Mouse (Mus musculus): ENCODE measurements at regions not wholly inside any gene's neighbourhood (a gene's known extent, or its start where the extent isn't known, plus 50 kb on each side); places are given as distances from the start of the nearest gene placed in this dataset.

- DNase-seq (no peak), ATAC-seq (no peak)
- TF ChIP-seq EP300 (IDR thresholded peaks at IDR 0.05; ENCODE audit: low read depth) = no peak
- TF ChIP-seq CTCF (IDR thresholded peaks at IDR 0.05; ENCODE audit: low read depth) = no peak
- no peak overlapping the region for H3K27ac ChIP-seq (ENCODE audit: low read depth)
- no peaks in the 10 kb centered on the region for H3K9me3 ChIP-seq (ENCODE audit: low read length)
- no peak overlapping the region for H3K4me2 ChIP-seq (ENCODE audit: low read depth, low read length)
- no peak overlapping the region for H3K4me3 ChIP-seq (ENCODE audit: low read depth, low read length)
- no peaks in the 10 kb centered on the region for H3K4me1 ChIP-seq (ENCODE audit: insufficient read depth)
- H3K9ac ChIP-seq (replicated peaks) = no peak overlapping the region
- H3K36me3 ChIP-seq (replicated peaks; ENCODE audit: insufficient read depth, low read length) = no peaks in the 10 kb centered on the region
- 65% methylated on average over 2 of the region's 2 CpGs for WGBS (ENCODE audit: insufficient replicate concordance)
- H3K27me3 ChIP-seq (ENCODE audit: insufficient read depth, low read length) = no peaks in the 10 kb centered on the region
Measured at GRCm38 (mm10) chr13:60340068-60340467, 162.9 kb upstream of the Gas1 start.

DNA sequence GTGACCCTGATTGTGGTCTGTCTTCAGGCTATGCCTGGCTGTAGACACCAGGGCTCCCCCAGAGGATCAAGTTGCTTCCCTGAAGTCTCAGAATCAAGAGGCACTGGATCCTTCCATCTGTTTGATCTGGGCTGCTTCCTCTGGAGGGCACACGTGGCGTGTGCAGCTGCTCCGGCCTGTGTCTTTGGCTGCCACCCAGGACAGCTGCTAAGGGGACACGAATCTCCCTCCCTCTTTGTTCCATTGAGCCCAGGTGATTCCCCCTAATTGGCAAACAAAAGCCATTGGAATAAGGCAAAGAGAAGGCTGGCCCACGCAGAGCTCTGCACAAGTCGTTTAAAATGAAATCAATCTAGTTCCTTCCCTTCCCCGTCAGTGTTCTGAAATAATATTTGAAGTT is 170.7 kb upstream of the Gas1 start:
- Histone ChIP-seq H3K9me3 (ENCODE audit: low read length) (no peaks in the 10 kb centered on the region), H3K36me3 (replicated peaks; ENCODE audit: insufficient read depth, low read length) (no peaks in the 10 kb centered on the region), H3K4me1 (ENCODE audit: insufficient read depth) (no peaks in the 10 kb centered on the region), H3K27me3 (ENCODE audit: insufficient read depth, low read length) (no peaks in the 10 kb centered on the region), H3K27ac (ENCODE audit: low read depth) (no peak overlapping the region), H3K4me3 (ENCODE audit: low read depth, low read length) (no peak overlapping the region), H3K9ac (replicated peaks) (no peak overlapping the region), H3K4me2 (ENCODE audit: low read depth, low read length) (no peak overlapping the region)
- no peak for DNase-seq
- 57% methylated on average over 7 of the region's 7 CpGs for WGBS (ENCODE audit: insufficient replicate concordance)
- TF ChIP-seq CTCF (IDR thresholded peaks at IDR 0.05; ENCODE audit: low read depth) = no peak
- TF ChIP-seq EP300 (IDR thresholded peaks at IDR 0.05; ENCODE audit: low read depth) = no peak
- ATAC-seq = no peak

DNA sequence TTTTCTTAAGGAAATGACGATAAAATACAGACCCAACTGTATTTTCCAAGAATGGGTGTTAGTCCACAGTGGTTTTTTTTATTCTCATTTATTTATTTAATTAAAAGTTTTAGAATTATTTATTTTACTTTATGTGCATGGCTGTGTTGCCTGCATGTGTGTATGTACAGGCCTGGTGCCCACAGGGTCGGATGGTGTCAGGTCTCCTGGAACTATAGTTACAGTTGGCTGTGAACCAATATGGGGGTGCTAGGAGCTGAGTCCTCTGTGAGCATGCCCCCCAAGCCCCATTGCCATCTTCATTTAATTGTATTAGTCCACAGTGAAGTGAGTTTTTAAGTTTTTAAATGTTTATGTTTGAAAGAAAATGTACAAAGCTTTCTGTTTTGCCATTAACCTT is 171.3 kb upstream of the Gas1 start:
- Histone ChIP-seq H3K9me3 (ENCODE audit: low read length) (no peaks in the 10 kb centered on the region), H3K9ac (replicated peaks) (no peak overlapping the region), H3K4me1 (ENCODE audit: insufficient read depth) (no peaks in the 10 kb centered on the region), H3K4me3 (ENCODE audit: low read depth, low read length) (no peak overlapping the region), H3K27me3 (ENCODE audit: insufficient read depth, low read length) (no peaks in the 10 kb centered on the region), H3K27ac (ENCODE audit: low read depth) (no peak overlapping the region), H3K4me2 (ENCODE audit: low read depth, low read length) (no peak overlapping the region), H3K36me3 (replicated peaks; ENCODE audit: insufficient read depth, low read length) (no peaks in the 10 kb centered on the region)
- DNase-seq = no peak
- no peak for TF ChIP-seq CTCF (IDR thresholded peaks at IDR 0.05; ENCODE audit: low read depth)
- no peak for TF ChIP-seq EP300 (IDR thresholded peaks at IDR 0.05; ENCODE audit: low read depth)
- ATAC-seq = no peak
- WGBS (ENCODE audit: insufficient replicate concordance) = 75% methylated on average over 2 of the region's 2 CpGs

DNA sequence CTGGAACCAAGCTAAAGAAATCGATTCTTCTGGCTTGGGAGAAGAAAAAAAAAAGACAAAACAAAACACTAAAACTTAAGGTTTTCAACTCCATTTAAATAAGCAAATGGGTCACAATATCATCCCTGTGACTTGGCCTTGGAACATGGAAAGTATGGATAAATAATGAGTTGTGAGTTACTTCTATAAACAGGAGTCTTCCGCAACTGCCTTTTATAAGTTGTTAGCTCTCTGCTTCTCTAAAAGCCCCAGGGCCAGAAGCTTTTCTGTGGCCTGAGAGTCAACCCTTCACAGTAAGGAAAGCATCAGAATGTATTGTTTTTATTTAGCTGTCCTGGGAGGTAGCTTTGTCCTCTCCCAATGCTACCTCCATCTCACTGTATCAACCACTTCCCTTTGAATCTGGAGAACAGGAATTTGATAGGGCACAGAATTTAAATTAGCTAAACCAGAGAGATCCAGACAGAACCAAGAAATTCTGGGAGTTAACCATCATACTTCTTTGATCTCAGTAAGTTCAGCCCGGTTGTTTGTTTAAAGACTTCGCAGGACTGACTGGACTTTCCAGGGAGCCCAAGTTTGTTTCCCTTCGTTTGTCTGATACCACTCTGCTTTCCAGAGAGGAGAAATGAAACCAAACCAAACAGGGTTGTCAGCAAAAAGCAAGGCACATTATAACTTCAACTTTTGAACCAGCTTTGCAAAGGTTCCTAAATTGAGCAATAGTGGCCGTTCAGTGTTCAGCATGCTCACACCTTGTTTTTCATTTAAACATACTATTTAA is 178.7 kb upstream of the Gas1 start:
- 52% methylated on average over 6 of the region's 6 CpGs for WGBS (ENCODE audit: insufficient replicate concordance)
- no peak for DNase-seq
- no peak overlapping the region for H3K27ac ChIP-seq (ENCODE audit: low read depth)

GRCm38 (mm10) chr13:60358408-60359060 is 181.4 kb upstream of the Gas1 start:
- WGBS (ENCODE audit: insufficient replicate concordance) = 68% methylated on average over 7 of the region's 7 CpGs
- TF ChIP-seq EP300 (IDR thresholded peaks at IDR 0.05; ENCODE audit: low read depth) = no peak
- no peak for TF ChIP-seq CTCF (IDR thresholded peaks at IDR 0.05; ENCODE audit: low read depth)
- Histone ChIP-seq H3K27me3 (ENCODE audit: insufficient read depth, low read length) (no peaks in the 10 kb centered on the region), H3K4me3 (ENCODE audit: low read depth, low read length) (no peak overlapping the region), H3K9me3 (ENCODE audit: low read length) (no peaks in the 10 kb centered on the region), H3K4me2 (ENCODE audit: low read depth, low read length) (no peak overlapping the region), H3K36me3 (replicated peaks; ENCODE audit: insufficient read depth, low read length) (no peaks in the 10 kb centered on the region), H3K27ac (ENCODE audit: low read depth) (peak overlapping the region; percentile 35; the same call in 1 of the 2 replicates), H3K9ac (replicated peaks) (no peak overlapping the region), H3K4me1 (ENCODE audit: insufficient read depth) (no peaks in the 10 kb centered on the region)
- DNase-seq = no peak
- no peak for ATAC-seq

More for the DNA sequence above, 178.7 kb upstream of the Gas1 start:
- H3K9ac ChIP-seq (replicated peaks) = no peak overlapping the region
- H3K4me2 ChIP-seq (ENCODE audit: low read depth, low read length) = no peak overlapping the region
- H3K4me1 ChIP-seq (ENCODE audit: insufficient read depth) = no peaks in the 10 kb centered on the region
- no peaks in the 10 kb centered on the region for H3K27me3 ChIP-seq (ENCODE audit: insufficient read depth, low read length)
- TF ChIP-seq EP300 (IDR thresholded peaks at IDR 0.05; ENCODE audit: low read depth) (no peak), CTCF (IDR thresholded peaks at IDR 0.05; ENCODE audit: low read depth) (no peak)
- H3K4me3 ChIP-seq (ENCODE audit: low read depth, low read length) = no peak overlapping the region
- no peaks in the 10 kb centered on the region for H3K9me3 ChIP-seq (ENCODE audit: low read length)
- no peaks in the 10 kb centered on the region for H3K36me3 ChIP-seq (replicated peaks; ENCODE audit: insufficient read depth, low read length)
- ATAC-seq = no peak

DNA sequence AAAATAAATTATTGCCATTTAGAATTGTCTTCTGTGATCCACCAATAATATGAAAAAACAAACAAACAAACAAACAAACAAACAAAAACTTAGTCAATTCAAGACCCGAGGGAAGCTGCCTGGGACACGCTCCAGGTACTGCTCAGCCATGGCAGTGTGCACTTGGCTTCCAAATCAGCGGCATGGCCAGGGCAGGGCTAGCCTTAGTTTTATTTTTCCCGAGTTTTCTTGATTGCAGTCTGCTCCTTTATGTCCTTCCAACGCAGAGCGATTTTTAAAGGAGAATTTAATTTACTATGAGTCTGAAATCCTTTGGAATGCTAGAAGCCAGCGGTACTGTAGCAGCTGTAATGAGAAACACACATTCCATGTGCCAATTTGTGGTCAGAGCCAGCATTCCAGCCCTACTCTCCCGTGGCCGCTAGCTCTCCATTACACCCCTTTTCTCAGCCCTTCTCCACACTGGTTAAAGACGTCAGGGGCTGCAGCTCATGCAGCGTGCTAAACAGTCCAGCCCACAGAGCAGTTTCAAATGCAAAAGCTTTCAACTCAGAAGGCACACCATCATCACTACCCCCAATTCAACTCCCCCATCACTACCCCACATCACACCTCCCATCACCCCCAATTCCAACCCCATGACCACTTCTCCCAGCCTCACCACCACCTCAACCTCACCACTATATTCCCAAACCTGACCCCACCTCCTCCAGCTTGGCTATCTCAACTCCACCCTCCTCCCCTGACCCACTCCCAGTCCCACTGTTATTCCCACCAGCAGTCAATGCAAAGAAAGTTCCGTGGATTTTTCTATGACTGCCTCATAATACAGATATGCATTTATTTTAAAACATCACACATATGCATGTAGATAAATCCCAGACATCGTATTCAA is 187.9 kb upstream of the Gas1 start:
- no peak for ATAC-seq
- H3K9ac ChIP-seq (replicated peaks) = no peak overlapping the region
- no peak overlapping the region for H3K4me2 ChIP-seq (ENCODE audit: low read depth, low read length)
- no peak for TF ChIP-seq CTCF (IDR thresholded peaks at IDR 0.05; ENCODE audit: low read depth)
- no peak for TF ChIP-seq EP300 (IDR thresholded peaks at IDR 0.05; ENCODE audit: low read depth)
- no peaks in the 10 kb centered on the region for H3K9me3 ChIP-seq (ENCODE audit: low read length)
- DNase-seq = no peak
- WGBS (ENCODE audit: insufficient replicate concordance) = 64% methylated on average over 13 of the region's 13 CpGs
- no peaks in the 10 kb centered on the region for H3K36me3 ChIP-seq (replicated peaks; ENCODE audit: insufficient read depth, low read length)
- no peaks in the 10 kb centered on the region for H3K4me1 ChIP-seq (ENCODE audit: insufficient read depth)
- no peak overlapping the region for H3K4me3 ChIP-seq (ENCODE audit: low read depth, low read length)
- H3K27me3 ChIP-seq (ENCODE audit: insufficient read depth, low read length) = no peaks in the 10 kb centered on the region
- no peak overlapping the region for H3K27ac ChIP-seq (ENCODE audit: low read depth)

Data from liver, postnatal 0 days (tissue).